Mouse (Mus musculus) ES-Bruce4 (cell line): ENCODE measurements around the gene Tanc1.

ENCODE experiments used
- CTCF ChIP-seq: IDR thresholded peaks from one replicate; pipeline ENCODE4 v1.8.1; 2011; ENCODE audit warnings: low read depth, low read length
- EP300 ChIP-seq: IDR thresholded peaks from 2 replicates; pipeline ENCODE4 v1.6.1; 2011; ENCODE audit warnings: low read depth, low read length; ENCODE audit not compliant: insufficient read depth
- POLR2A ChIP-seq: IDR thresholded peaks from one replicate; pipeline ENCODE4 v1.8.1; 2011; ENCODE audit warnings: low read length; ENCODE audit not compliant: insufficient read depth

- TF ChIP-seq CTCF (no peak), POLR2A (no peak), EP300 (no peak)
Observed at GRCm38 (mm10) chr2:59725518-59726185, 113.8 kb downstream of the Tanc1 start.
